Mouse (Mus musculus): ENCODE results near the gene Skint2.

Gene Skint2

GRCm38 (mm10) chr4:112556894-112557293 is at the start of gene Skint2:
Skint2 (plus strand) TSS chr4:112557194.
- no peak for DNase-seq

Data from thymus, adult 18-20 months (tissue).